Mouse (Mus musculus): Measurements from ENCODE around the gene Parp16. TPM values are rescaled to one million over a fixed set of nuclear protein-coding genes. Genes with fewer than 3 reads are reported as not detected.

The Parp16 gene
- polyA plus RNA-seq, 1 experiment from 2014 or later, result 7.4 TPM

- Histone ChIP-seq H3K9me3 (ENCODE audit: low read length) (no peaks in the 10 kb centered on the region), H3K27ac (ENCODE audit: low read length) (no peak overlapping the region), H3K4me3 (ENCODE audit: low read length) (no peak overlapping the region), H3K4me1 (ENCODE audit: insufficient read depth, low read length) (peaks cover 30% of the 10 kb centered on the region), H3K36me3 (ENCODE audit: insufficient read depth, low read length) (no peaks in the 10 kb centered on the region), H3K9ac (replicated peaks; ENCODE audit: low read length) (no peak overlapping the region), H3K27me3 (ENCODE audit: insufficient read depth, low read length) (peaks cover 20% of the 10 kb centered on the region), H3K4me2 (replicated peaks; ENCODE audit: low read depth, low read length) (no peak overlapping the region)
- ATAC-seq (ENCODE audit: low FRiP score, low TSS enrichment), result no peak
- 44% methylated on average over 8 of the region's 8 CpGs for WGBS
Measured at GRCm38 (mm10) chr9:65161881-65162280, 33.3 kb upstream of the Parp16 start.

GRCm38 (mm10) chr9:65162711-65163639, 32.2 kb upstream of the Parp16 start:
- peak overlapping the region; percentile 45 for H3K4me3 ChIP-seq (ENCODE audit: low read length)
- H3K27ac ChIP-seq (ENCODE audit: low read length), result no peak overlapping the region
- peak overlapping the region; percentile 37 for H3K9ac ChIP-seq (replicated peaks; ENCODE audit: low read length)
- 2% methylated on average over 67 of the region's 69 CpGs for WGBS
- peak overlapping the region; percentile 87 for H3K4me2 ChIP-seq (replicated peaks; ENCODE audit: low read depth, low read length)
- peak; percentile 65 for ATAC-seq (ENCODE audit: low FRiP score, low TSS enrichment)
- peaks cover 20% of the 10 kb centered on the region for H3K27me3 ChIP-seq (ENCODE audit: insufficient read depth, low read length)
- H3K9me3 ChIP-seq (ENCODE audit: low read length), result no peaks in the 10 kb centered on the region
- H3K4me1 ChIP-seq (ENCODE audit: insufficient read depth, low read length), result peaks cover 20% of the 10 kb centered on the region
- no peaks in the 10 kb centered on the region for H3K36me3 ChIP-seq (ENCODE audit: insufficient read depth, low read length)

GRCm38 (mm10) chr9:65164870-65165269, 30.3 kb upstream of the Parp16 start:
- Histone ChIP-seq H3K4me1 (ENCODE audit: insufficient read depth, low read length) (peaks cover 31% of the 10 kb centered on the region), H3K9ac (replicated peaks; ENCODE audit: low read length) (no peak overlapping the region), H3K27ac (ENCODE audit: low read length) (no peak overlapping the region), H3K9me3 (ENCODE audit: low read length) (no peaks in the 10 kb centered on the region), H3K36me3 (ENCODE audit: insufficient read depth, low read length) (no peaks in the 10 kb centered on the region), H3K4me3 (ENCODE audit: low read length) (no peak overlapping the region), H3K4me2 (replicated peaks; ENCODE audit: low read depth, low read length) (no peak overlapping the region), H3K27me3 (ENCODE audit: insufficient read depth, low read length) (peaks cover 20% of the 10 kb centered on the region)
- ATAC-seq (ENCODE audit: low FRiP score, low TSS enrichment), result no peak
- WGBS, result 17% methylated on average over 1 of the region's 1 CpGs

- H3K27ac ChIP-seq (ENCODE audit: low read length), result no peak overlapping the region
- H3K27me3 ChIP-seq (ENCODE audit: insufficient read depth, low read length), result peaks cover 13% of the 10 kb centered on the region
- H3K9ac ChIP-seq (replicated peaks; ENCODE audit: low read length), result no peak overlapping the region
- no peaks in the 10 kb centered on the region for H3K9me3 ChIP-seq (ENCODE audit: low read length)
- H3K4me1 ChIP-seq (ENCODE audit: insufficient read depth, low read length), result peaks cover 31% of the 10 kb centered on the region
- H3K36me3 ChIP-seq (ENCODE audit: insufficient read depth, low read length), result no peaks in the 10 kb centered on the region
- ATAC-seq (ENCODE audit: low FRiP score, low TSS enrichment), result no peak
- 29% methylated on average over 9 of the region's 9 CpGs for WGBS
- H3K4me2 ChIP-seq (replicated peaks; ENCODE audit: low read depth, low read length), result no peak overlapping the region
- H3K4me3 ChIP-seq (ENCODE audit: low read length), result no peak overlapping the region
Measured at GRCm38 (mm10) chr9:65166386-65166785, 28.8 kb upstream of the Parp16 start.

GRCm38 (mm10) chr9:65168534-65168933, 26.6 kb upstream of the Parp16 start:
- 17% methylated on average over 6 of the region's 6 CpGs for WGBS
- Histone ChIP-seq H3K27ac (ENCODE audit: low read length) (no peak overlapping the region), H3K4me3 (ENCODE audit: low read length) (no peak overlapping the region), H3K4me1 (ENCODE audit: insufficient read depth, low read length) (peaks cover 19% of the 10 kb centered on the region), H3K4me2 (replicated peaks; ENCODE audit: low read depth, low read length) (no peak overlapping the region), H3K27me3 (ENCODE audit: insufficient read depth, low read length) (0 out of 2 replicates have a peak, but pooled peaks cover 5% of the 10 kb centered on the region), H3K9me3 (ENCODE audit: low read length) (no peaks in the 10 kb centered on the region), H3K9ac (replicated peaks; ENCODE audit: low read length) (no peak overlapping the region), H3K36me3 (ENCODE audit: insufficient read depth, low read length) (no peaks in the 10 kb centered on the region)
- no peak for ATAC-seq (ENCODE audit: low FRiP score, low TSS enrichment)

- no peaks in the 10 kb centered on the region for H3K9me3 ChIP-seq (ENCODE audit: low read length)
- 0 out of 2 replicates have a peak, but pooled peaks cover 5% of the 10 kb centered on the region for H3K27me3 ChIP-seq (ENCODE audit: insufficient read depth, low read length)
- no peak overlapping the region for H3K27ac ChIP-seq (ENCODE audit: low read length)
- WGBS, result 23% methylated on average over 4 of the region's 4 CpGs
- no peaks in the 10 kb centered on the region for H3K36me3 ChIP-seq (ENCODE audit: insufficient read depth, low read length)
- ATAC-seq (ENCODE audit: low FRiP score, low TSS enrichment), result 0 out of 2 replicates have a peak, but pooled peaks have one; percentile 35
- peaks cover 17% of the 10 kb centered on the region for H3K4me1 ChIP-seq (ENCODE audit: insufficient read depth, low read length)
- no peak overlapping the region for H3K4me2 ChIP-seq (replicated peaks; ENCODE audit: low read depth, low read length)
- no peak overlapping the region for H3K9ac ChIP-seq (replicated peaks; ENCODE audit: low read length)
- H3K4me3 ChIP-seq (ENCODE audit: low read length), result no peak overlapping the region
Measured at GRCm38 (mm10) chr9:65168952-65169351, 26.2 kb upstream of the Parp16 start.

GRCm38 (mm10) chr9:65172654-65173053, 22.5 kb upstream of the Parp16 start:
- Histone ChIP-seq H3K4me1 (ENCODE audit: insufficient read depth, low read length) (peaks cover 21% of the 10 kb centered on the region), H3K9me3 (ENCODE audit: low read length) (no peaks in the 10 kb centered on the region), H3K36me3 (ENCODE audit: insufficient read depth, low read length) (no peaks in the 10 kb centered on the region), H3K4me2 (replicated peaks; ENCODE audit: low read depth, low read length) (no peak overlapping the region), H3K27ac (ENCODE audit: low read length) (no peak overlapping the region), H3K4me3 (ENCODE audit: low read length) (no peak overlapping the region), H3K27me3 (ENCODE audit: insufficient read depth, low read length) (peaks cover 4% of the 10 kb centered on the region; the same call in 1 of the 2 replicates), H3K9ac (replicated peaks; ENCODE audit: low read length) (no peak overlapping the region)
- ATAC-seq (ENCODE audit: low FRiP score, low TSS enrichment), result no peak
- WGBS, result 23% methylated on average over 9 of the region's 9 CpGs

- Histone ChIP-seq H3K4me3 (ENCODE audit: low read length) (no peak overlapping the region), H3K9ac (replicated peaks; ENCODE audit: low read length) (no peak overlapping the region), H3K4me2 (replicated peaks; ENCODE audit: low read depth, low read length) (no peak overlapping the region), H3K4me1 (ENCODE audit: insufficient read depth, low read length) (peaks cover 35% of the 10 kb centered on the region), H3K9me3 (ENCODE audit: low read length) (no peaks in the 10 kb centered on the region), H3K36me3 (ENCODE audit: insufficient read depth, low read length) (no peaks in the 10 kb centered on the region), H3K27ac (ENCODE audit: low read length) (no peak overlapping the region), H3K27me3 (ENCODE audit: insufficient read depth, low read length) (peaks cover 6% of the 10 kb centered on the region; the same call in 1 of the 2 replicates)
- 45% methylated on average over 5 of the region's 5 CpGs for WGBS
- ATAC-seq (ENCODE audit: low FRiP score, low TSS enrichment), result no peak
Measured at GRCm38 (mm10) chr9:65175234-65175938, 19.8 kb upstream of the Parp16 start.

- ATAC-seq (ENCODE audit: low FRiP score, low TSS enrichment), result no peak
- Histone ChIP-seq H3K27me3 (ENCODE audit: insufficient read depth, low read length) (peaks cover 6% of the 10 kb centered on the region; the same call in 1 of the 2 replicates), H3K9ac (replicated peaks; ENCODE audit: low read length) (no peak overlapping the region), H3K4me2 (replicated peaks; ENCODE audit: low read depth, low read length) (no peak overlapping the region), H3K4me3 (ENCODE audit: low read length) (no peak overlapping the region), H3K4me1 (ENCODE audit: insufficient read depth, low read length) (peaks cover 43% of the 10 kb centered on the region), H3K27ac (ENCODE audit: low read length) (no peak overlapping the region), H3K36me3 (ENCODE audit: insufficient read depth, low read length) (no peaks in the 10 kb centered on the region), H3K9me3 (ENCODE audit: low read length) (no peaks in the 10 kb centered on the region)
- WGBS, result 39% methylated on average over 9 of the region's 9 CpGs
Measured at GRCm38 (mm10) chr9:65175939-65176871, 18.9 kb upstream of the Parp16 start.
